Mouse (Mus musculus): ENCODE measurements around the gene Rspo1.

GRCm38 (mm10) chr4:125008712-125009111 lies 22.5 kb downstream of the Rspo1 start:
- no peak for TF ChIP-seq CTCF (IDR thresholded peaks at IDR 0.05; ENCODE audit: control insufficient read depth, insufficient read depth, insufficient read length)
- TF ChIP-seq MYOD1 (IDR thresholded peaks at IDR 0.05; ENCODE audit: control insufficient read depth, insufficient read length, low read depth) = no peak
- TF ChIP-seq USF1 (IDR thresholded peaks at IDR 0.05; ENCODE audit: low read depth) = no peak
- no peak for TF ChIP-seq CEBPB (IDR thresholded peaks at IDR 0.05; ENCODE audit: low read depth)
- no peak for TF ChIP-seq FOSL1 (IDR thresholded peaks at IDR 0.05; ENCODE audit: insufficient read depth, low read length, poor library complexity, severe bottlenecking)

Data from C2C12 (cell line).